Mouse (Mus musculus) ES-Bruce4 (cell line): ENCODE data around the gene Ppt2. TPM values are rescaled to one million over a fixed set of nuclear protein-coding genes. Genes with fewer than 3 reads are reported as not detected.

Experiments used
- H3K27ac ChIP-seq: 2 replicates; pipeline ENCODE4 v1.5.1; 2012; ENCODE audit warnings: low read length, inconsistent platforms; ENCODE audit not compliant: insufficient read depth
- H3K27me3 ChIP-seq: 2 replicates; pipeline ENCODE4 v1.6.1; 2012; ENCODE audit warnings: mild to moderate bottlenecking, low read length, inconsistent platforms; ENCODE audit not compliant: control insufficient read depth, poor library complexity, insufficient read depth, severe bottlenecking
- H3K36me3 ChIP-seq: 2 replicates; pipeline ENCODE4 v1.6.1; 2012; ENCODE audit warnings: inconsistent platforms, mild to moderate bottlenecking, low read length, moderate library complexity; ENCODE audit not compliant: control insufficient read depth, poor library complexity, insufficient read depth, severe bottlenecking
- H3K4me1 ChIP-seq: one replicate; pipeline ENCODE4 v1.8.1; 2011; ENCODE audit warnings: low read length; ENCODE audit not compliant: control insufficient read depth, insufficient read depth
- H3K4me3 ChIP-seq: 2 replicates; pipeline ENCODE4 v1.5.1; 2011; ENCODE audit warnings: low read depth, mild to moderate bottlenecking, low read length
- H3K9ac ChIP-seq: 2 replicates; pipeline ENCODE4 v1.6.1; 2012; ENCODE audit warnings: low read depth, mild to moderate bottlenecking, inconsistent platforms; ENCODE audit not compliant: poor library complexity, severe bottlenecking
- H3K9me3 ChIP-seq: replicated peaks from 2 replicates; pipeline ENCODE4 v1.6.1; 2012; ENCODE audit warnings: mild to moderate bottlenecking, low read length, inconsistent platforms; ENCODE audit not compliant: control insufficient read depth, poor library complexity, insufficient read depth, severe bottlenecking
- CTCF ChIP-seq: IDR thresholded peaks from one replicate; pipeline ENCODE4 v1.8.1; 2011; ENCODE audit warnings: low read depth, low read length
- EP300 ChIP-seq: IDR thresholded peaks from 2 replicates; pipeline ENCODE4 v1.6.1; 2011; ENCODE audit warnings: low read depth, low read length; ENCODE audit not compliant: insufficient read depth
- POLR2A ChIP-seq: IDR thresholded peaks from one replicate; pipeline ENCODE4 v1.8.1; 2011; ENCODE audit warnings: low read length; ENCODE audit not compliant: insufficient read depth
- polyA plus RNA-seq: library from polyadenylated mRNA; stranded (reverse); fragments of >200 nt; gene quantifications from 2 replicates; pipeline ENCODE4 v1.2.4, GENCODE M21; 2011; ENCODE audit warnings: low read depth; ENCODE audit not compliant: missing spikeins, insufficient read depth, insufficient read length

Gene Ppt2
- 26.7 and 29.2 TPM in 2 replicates for polyA plus RNA-seq

GRCm38 (mm10) chr17:34627943-34628643 is at the start of gene Ppt2:
Gene Ppt2 (minus strand): TSS chr17:34628510.
- Histone ChIP-seq H3K4me1 (peaks cover 1% of the 10 kb centered on the region), H3K9ac (peak within 1 kb of the TSS; percentile 73), H3K36me3 (no peaks in the 10 kb centered on the region), H3K4me3 (peak within 1 kb of the TSS; percentile 80), H3K9me3 (no peaks in the 10 kb centered on the region), H3K27me3 (peaks cover 4% of the 10 kb centered on the region; the same call in 1 of the 2 replicates), H3K27ac (no peak within 1 kb of the TSS)
- TF ChIP-seq EP300: no peak
- TF ChIP-seq CTCF: no peak
- no peak for TF ChIP-seq POLR2A

- H3K4me3 ChIP-seq: no peak overlapping the region
- no peaks in the 10 kb centered on the region for H3K9me3 ChIP-seq
- no peak overlapping the region for H3K9ac ChIP-seq
- H3K36me3 ChIP-seq: no peaks in the 10 kb centered on the region
- no peak overlapping the region for H3K27ac ChIP-seq
- H3K27me3 ChIP-seq: 0 out of 2 replicates have a peak, but pooled peaks cover 4% of the 10 kb centered on the region
- no peak for TF ChIP-seq EP300
- TF ChIP-seq CTCF: no peak
- TF ChIP-seq POLR2A: no peak
- no peaks in the 10 kb centered on the region for H3K4me1 ChIP-seq
Observed at GRCm38 (mm10) chr17:34676671-34677070, 48.4 kb upstream of the Ppt2 start.

- Histone ChIP-seq H3K27ac (no peak overlapping the region), H3K36me3 (no peaks in the 10 kb centered on the region), H3K27me3 (0 out of 2 replicates have a peak, but pooled peaks cover 4% of the 10 kb centered on the region), H3K4me3 (no peak overlapping the region), H3K4me1 (no peaks in the 10 kb centered on the region), H3K9ac (no peak overlapping the region), H3K9me3 (no peaks in the 10 kb centered on the region)
- no peak for TF ChIP-seq EP300
- TF ChIP-seq POLR2A: no peak
- no peak for TF ChIP-seq CTCF
Observed at GRCm38 (mm10) chr17:34676093-34676460, 47.8 kb upstream of the Ppt2 start.

GRCm38 (mm10) chr17:34675205-34676092 is 47.1 kb upstream of the Ppt2 start:
- Histone ChIP-seq H3K4me1 (no peaks in the 10 kb centered on the region), H3K9me3 (no peaks in the 10 kb centered on the region), H3K27me3 (0 out of 2 replicates have a peak, but pooled peaks cover 4% of the 10 kb centered on the region), H3K9ac (no peak overlapping the region), H3K27ac (no peak overlapping the region), H3K36me3 (no peaks in the 10 kb centered on the region), H3K4me3 (no peak overlapping the region)
- no peak for TF ChIP-seq POLR2A

- Histone ChIP-seq H3K9me3 (no peaks in the 10 kb centered on the region), H3K36me3 (no peaks in the 10 kb centered on the region), H3K27me3 (0 out of 2 replicates have a peak, but pooled peaks cover 4% of the 10 kb centered on the region), H3K4me1 (no peaks in the 10 kb centered on the region), H3K4me3 (no peak overlapping the region), H3K9ac (no peak overlapping the region), H3K27ac (no peak overlapping the region)
- no peak for TF ChIP-seq POLR2A
- no peak for TF ChIP-seq CTCF
- TF ChIP-seq EP300: no peak
Observed at GRCm38 (mm10) chr17:34674524-34675204, 46.4 kb upstream of the Ppt2 start.

GRCm38 (mm10) chr17:34673139-34673538 is 44.8 kb upstream of the Ppt2 start:
- no peak overlapping the region for H3K9ac ChIP-seq
- H3K27me3 ChIP-seq: 0 out of 2 replicates have a peak, but pooled peaks cover 4% of the 10 kb centered on the region
- TF ChIP-seq EP300: no peak
- TF ChIP-seq CTCF: no peak
- TF ChIP-seq POLR2A: no peak
- no peak overlapping the region for H3K27ac ChIP-seq
- H3K9me3 ChIP-seq: no peaks in the 10 kb centered on the region
- no peaks in the 10 kb centered on the region for H3K36me3 ChIP-seq
- H3K4me1 ChIP-seq: no peaks in the 10 kb centered on the region
- no peak overlapping the region for H3K4me3 ChIP-seq
